Mouse (Mus musculus) neural tube, embryonic 13.5 days (tissue): ENCODE data around the gene Adcyap1r1. TPM values are rescaled to one million over a fixed set of nuclear protein-coding genes. Genes with fewer than 3 reads are reported as not detected.

Source experiments
- ATAC-seq: fragments of 200-750 bp; cut with Nextera tagmentation; 2 replicates; pipeline ENCODE4 v1.8.0; 2017; ENCODE audit warnings: low read depth, mild to moderate bottlenecking, moderate TSS enrichment, moderate library complexity
- H3K27ac ChIP-seq: fragments of 300-500 bp; sonication (generic); replicated peaks from 2 replicates; pipeline ENCODE4 v1.5.1; 2015; ENCODE audit warnings: moderate library complexity, mild to moderate bottlenecking, inconsistent platforms
- H3K27me3 ChIP-seq: fragments of 300-500 bp; sonication (generic); 2 replicates; pipeline ENCODE4 v1.6.1; 2015; ENCODE audit warnings: mild to moderate bottlenecking, inconsistent platforms
- H3K36me3 ChIP-seq: fragments of 300-500 bp; sonication (generic); 2 replicates; pipeline ENCODE4 v1.6.1; 2015; ENCODE audit warnings: mild to moderate bottlenecking, inconsistent platforms
- H3K4me1 ChIP-seq: fragments of 300-500 bp; sonication (generic); replicated peaks from 2 replicates; pipeline ENCODE4 v1.6.1; 2015; ENCODE audit warnings: inconsistent platforms
- H3K4me2 ChIP-seq: fragments of 300-500 bp; sonication (generic); 2 replicates; pipeline ENCODE4 v1.6.1; 2015; ENCODE audit warnings: inconsistent platforms, mild to moderate bottlenecking, moderate library complexity
- H3K4me3 ChIP-seq: fragments of 300-500 bp; sonication (generic); 2 replicates; pipeline ENCODE4 v1.5.1; 2015; ENCODE audit warnings: mild to moderate bottlenecking, inconsistent platforms
- H3K9ac ChIP-seq: fragments of 300-500 bp; sonication (generic); 2 replicates; pipeline ENCODE4 v1.6.1; 2015; ENCODE audit warnings: moderate library complexity, mild to moderate bottlenecking, inconsistent platforms
- H3K9me3 ChIP-seq: fragments of 300-500 bp; sonication (generic); 2 replicates; pipeline ENCODE4 v1.6.1; 2016; ENCODE audit warnings: inconsistent platforms
- WGBS: fragments of 180-500 bp; shearing (Covaris S2); methylation state at CpG from one replicate; pipeline ENCODE4 v1.1.7; 2015; 5-methylcytosine and 5-hydroxymethylcytosine counted together
- polyA plus RNA-seq: library from polyadenylated mRNA; unstranded; fragments of >200 nt; fragmentation: Nextera tagmentation; extraction: Ambion mirVana; gene quantifications from 2 replicates; pipeline ENCODE4 v1.2.1, GENCODE M21; 2015

The Adcyap1r1 gene
- polyA plus RNA-seq, 1 experiment from 2014 or later, result 43.9 TPM

GRCm38 (mm10) chr6:55457727-55458126 lies 5.9 kb downstream of the Adcyap1r1 start:
- H3K27ac ChIP-seq, result no peak overlapping the region
- H3K36me3 ChIP-seq, result peaks cover 26% of the 10 kb centered on the region; the same call in 1 of the 2 replicates
- peaks cover 81% of the 10 kb centered on the region for H3K4me1 ChIP-seq
- no peak overlapping the region for H3K9ac ChIP-seq
- 84% methylated on average over 7 of the region's 7 CpGs for WGBS
- H3K27me3 ChIP-seq, result peaks cover 4% of the 10 kb centered on the region; the same call in 1 of the 2 replicates
- H3K4me3 ChIP-seq, result no peak overlapping the region
- 0 out of 2 replicates have a peak overlapping the region, but pooled peaks have one; percentile 2 for H3K4me2 ChIP-seq
- no peaks in the 10 kb centered on the region for H3K9me3 ChIP-seq
- no peak for ATAC-seq

GRCm38 (mm10) chr6:55458156-55458555 lies 6.4 kb downstream of the Adcyap1r1 start:
- Histone ChIP-seq H3K4me3 (no peak overlapping the region), H3K4me2 (no peak overlapping the region), H3K27me3 (peaks cover 4% of the 10 kb centered on the region; the same call in 1 of the 2 replicates), H3K9me3 (no peaks in the 10 kb centered on the region), H3K4me1 (peaks cover 77% of the 10 kb centered on the region), H3K27ac (no peak overlapping the region), H3K36me3 (peaks cover 31% of the 10 kb centered on the region; the same call in 1 of the 2 replicates), H3K9ac (no peak overlapping the region)
- ATAC-seq, result no peak
- WGBS, result 55% methylated on average over 1 of the region's 1 CpGs

- Histone ChIP-seq H3K4me2 (no peak overlapping the region), H3K27me3 (no peaks in the 10 kb centered on the region), H3K27ac (no peak overlapping the region), H3K9ac (no peak overlapping the region), H3K36me3 (peaks cover 41% of the 10 kb centered on the region), H3K4me3 (no peak overlapping the region), H3K4me1 (peaks cover 67% of the 10 kb centered on the region), H3K9me3 (no peaks in the 10 kb centered on the region)
- ATAC-seq, result no peak
- 84% methylated on average over 20 of the region's 20 CpGs for WGBS
Measured at GRCm38 (mm10) chr6:55459545-55460397, 8.0 kb downstream of the Adcyap1r1 start.

GRCm38 (mm10) chr6:55461141-55461540 lies 9.4 kb downstream of the Adcyap1r1 start:
- WGBS, result 74% methylated on average over 5 of the region's 5 CpGs
- Histone ChIP-seq H3K36me3 (peaks cover 49% of the 10 kb centered on the region), H3K9ac (no peak overlapping the region), H3K27me3 (no peaks in the 10 kb centered on the region), H3K4me2 (no peak overlapping the region), H3K9me3 (no peaks in the 10 kb centered on the region), H3K27ac (no peak overlapping the region), H3K4me3 (no peak overlapping the region), H3K4me1 (peaks cover 64% of the 10 kb centered on the region)
- no peak for ATAC-seq

- no peak for ATAC-seq
- Histone ChIP-seq H3K4me3 (no peak overlapping the region), H3K27ac (no peak overlapping the region), H3K9ac (no peak overlapping the region), H3K36me3 (peaks cover 49% of the 10 kb centered on the region), H3K4me1 (peaks cover 64% of the 10 kb centered on the region), H3K4me2 (no peak overlapping the region), H3K9me3 (no peaks in the 10 kb centered on the region), H3K27me3 (no peaks in the 10 kb centered on the region)
- 64% methylated on average over 2 of the region's 2 CpGs for WGBS
Measured at GRCm38 (mm10) chr6:55461678-55462077, 9.9 kb downstream of the Adcyap1r1 start.

- Histone ChIP-seq H3K36me3 (peaks cover 54% of the 10 kb centered on the region), H3K27me3 (no peaks in the 10 kb centered on the region), H3K4me1 (peaks cover 61% of the 10 kb centered on the region), H3K9ac (no peak overlapping the region), H3K4me2 (no peak overlapping the region), H3K9me3 (no peaks in the 10 kb centered on the region), H3K4me3 (no peak overlapping the region), H3K27ac (no peak overlapping the region)
- WGBS, result 81% methylated on average over 1 of the region's 1 CpGs
- ATAC-seq, result no peak
Measured at GRCm38 (mm10) chr6:55462394-55462793, 10.6 kb downstream of the Adcyap1r1 start.

- no peaks in the 10 kb centered on the region for H3K9me3 ChIP-seq
- 74% methylated on average over 7 of the region's 7 CpGs for WGBS
- no peak overlapping the region for H3K9ac ChIP-seq
- H3K4me3 ChIP-seq, result no peak overlapping the region
- no peak for ATAC-seq
- no peak overlapping the region for H3K27ac ChIP-seq
- H3K4me2 ChIP-seq, result no peak overlapping the region
- peaks cover 48% of the 10 kb centered on the region for H3K4me1 ChIP-seq
- peaks cover 57% of the 10 kb centered on the region for H3K36me3 ChIP-seq
- no peaks in the 10 kb centered on the region for H3K27me3 ChIP-seq
Measured at GRCm38 (mm10) chr6:55463966-55464365, 12.2 kb downstream of the Adcyap1r1 start.

- H3K36me3 ChIP-seq, result peaks cover 63% of the 10 kb centered on the region
- H3K9ac ChIP-seq, result no peak overlapping the region
- no peak overlapping the region for H3K27ac ChIP-seq
- H3K4me2 ChIP-seq, result no peak overlapping the region
- H3K4me3 ChIP-seq, result no peak overlapping the region
- peaks cover 36% of the 10 kb centered on the region for H3K4me1 ChIP-seq
- 82% methylated on average over 4 of the region's 4 CpGs for WGBS
- H3K9me3 ChIP-seq, result no peaks in the 10 kb centered on the region
- ATAC-seq, result no peak
- H3K27me3 ChIP-seq, result no peaks in the 10 kb centered on the region
Measured at GRCm38 (mm10) chr6:55465311-55465710, 13.5 kb downstream of the Adcyap1r1 start.

- Histone ChIP-seq H3K27ac (no peak overlapping the region), H3K36me3 (peaks cover 69% of the 10 kb centered on the region), H3K9me3 (no peaks in the 10 kb centered on the region), H3K27me3 (no peaks in the 10 kb centered on the region), H3K4me2 (no peak overlapping the region), H3K4me3 (no peak overlapping the region), H3K4me1 (peaks cover 36% of the 10 kb centered on the region), H3K9ac (no peak overlapping the region)
- ATAC-seq, result peak; percentile 56
Measured at GRCm38 (mm10) chr6:55466301-55466761, 14.6 kb downstream of the Adcyap1r1 start.

- WGBS, result 87% methylated on average over 5 of the region's 5 CpGs
Measured at GRCm38 (mm10) chr6:55470691-55471090, 18.9 kb downstream of the Adcyap1r1 start.

GRCm38 (mm10) chr6:55472381-55472780 lies 20.6 kb downstream of the Adcyap1r1 start:
- Histone ChIP-seq H3K9ac (no peak overlapping the region), H3K9me3 (no peaks in the 10 kb centered on the region), H3K27ac (no peak overlapping the region), H3K36me3 (peaks cover 80% of the 10 kb centered on the region), H3K4me1 (peaks cover 16% of the 10 kb centered on the region), H3K4me2 (no peak overlapping the region), H3K27me3 (no peaks in the 10 kb centered on the region), H3K4me3 (no peak overlapping the region)
- no peak for ATAC-seq
- 67% methylated on average over 2 of the region's 2 CpGs for WGBS

More at GRCm38 (mm10) chr6:55470691-55471090, 18.9 kb downstream of the Adcyap1r1 start:
- peaks cover 70% of the 10 kb centered on the region for H3K36me3 ChIP-seq
- H3K4me1 ChIP-seq, result peaks cover 31% of the 10 kb centered on the region
- ATAC-seq, result no peak
- H3K27me3 ChIP-seq, result no peaks in the 10 kb centered on the region
- no peak overlapping the region for H3K4me2 ChIP-seq
- no peak overlapping the region for H3K9ac ChIP-seq
- no peak overlapping the region for H3K4me3 ChIP-seq
- H3K27ac ChIP-seq, result no peak overlapping the region
- no peaks in the 10 kb centered on the region for H3K9me3 ChIP-seq

GRCm38 (mm10) chr6:55480988-55481387 lies 29.2 kb downstream of the Adcyap1r1 start:
- Histone ChIP-seq H3K4me2 (no peak overlapping the region), H3K4me3 (no peak overlapping the region), H3K36me3 (peaks cover 59% of the 10 kb centered on the region), H3K27me3 (no peaks in the 10 kb centered on the region), H3K9ac (no peak overlapping the region), H3K4me1 (peaks cover 26% of the 10 kb centered on the region), H3K27ac (no peak overlapping the region), H3K9me3 (no peaks in the 10 kb centered on the region)
- WGBS, result 91% methylated on average over 1 of the region's 1 CpGs
- no peak for ATAC-seq
